In the genomic region with DNA sequence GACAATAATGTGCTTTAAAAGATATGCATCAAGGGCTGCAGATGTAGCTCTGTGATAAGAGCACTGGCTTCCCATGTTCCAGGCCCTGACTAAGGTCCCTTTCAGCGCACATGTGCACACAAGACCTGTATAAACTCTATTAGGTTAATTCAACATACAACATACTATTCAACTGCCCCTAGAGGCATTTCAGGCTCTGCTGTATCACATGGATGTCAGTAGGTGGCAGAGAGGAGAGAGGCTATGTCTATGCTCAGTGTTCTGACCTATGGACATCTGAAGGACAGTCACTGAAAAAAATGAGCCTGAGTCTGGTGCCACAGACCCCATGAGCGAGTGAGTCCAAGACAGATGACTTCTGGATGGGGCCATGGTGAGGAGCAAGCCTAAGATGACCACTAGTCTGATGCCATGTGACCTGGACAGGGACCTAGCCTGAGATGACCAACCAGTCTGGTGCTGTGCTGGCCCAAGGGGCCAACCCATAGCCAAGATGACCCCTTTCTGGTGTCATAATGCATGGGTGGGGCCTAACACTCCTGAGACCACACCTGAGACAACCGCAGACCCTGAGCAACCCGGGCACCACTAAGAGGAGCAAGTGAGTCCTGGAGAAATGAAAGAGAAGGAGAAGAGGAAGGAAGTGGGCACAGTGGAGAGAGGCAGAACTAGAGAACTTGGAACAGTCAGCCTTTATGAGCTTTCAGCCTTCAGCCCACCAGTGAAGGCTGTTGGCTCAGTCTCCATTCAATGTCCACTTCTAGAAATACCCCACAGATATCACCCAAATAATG, we compare ENCODE assay signal across 16 mouse cellular contexts. TPM values are rescaled to one million over a fixed set of nuclear protein-coding genes. Genes with fewer than 3 reads are reported as not detected.
DNase-seq lines count a peak whose midpoint lies in the region; ATAC-seq and TF ChIP-seq lines count a peak whose summit lies in the region.
"Had no signal": no experiment of that assay in that cellular context is flagged by ENCODE, and none has a peak within 500 bp of the region (broad histone marks: within the 10 kb centered on the region; RNA-seq: fewer than 3 reads in every experiment).

No protein-coding gene starts in this region.

- H3K27ac ChIP-seq in intestine, embryonic 15.5 days: no peak overlapping the region
- H3K27ac ChIP-seq in intestine, embryonic 16.5 days (ENCODE audit: low read length): no peak overlapping the region
- H3K27ac ChIP-seq in liver, embryonic 12.5 days: no peak overlapping the region
- no peak overlapping the region for H3K27ac ChIP-seq in forebrain, postnatal 0 days (ENCODE audit: low read depth, low read length)
- H3K27ac ChIP-seq: hindbrain, embryonic 12.5 days; kidney, embryonic 15.5 days; limb, embryonic 12.5 days; macrophage had no signal

- H3K36me3 ChIP-seq in intestine, embryonic 15.5 days: no peaks in the 10 kb centered on the region
- H3K36me3 ChIP-seq in intestine, embryonic 16.5 days (ENCODE audit: control insufficient read depth, insufficient read depth, low read length): no peaks in the 10 kb centered on the region
- no peaks in the 10 kb centered on the region for H3K36me3 ChIP-seq in liver, embryonic 12.5 days
- H3K36me3 ChIP-seq in forebrain, postnatal 0 days (ENCODE audit: insufficient read depth): no peaks in the 10 kb centered on the region
- H3K36me3 ChIP-seq: hindbrain, embryonic 12.5 days; kidney, embryonic 15.5 days; limb, embryonic 12.5 days had no signal

- H3K27me3 ChIP-seq in intestine, embryonic 15.5 days (replicated peaks): no peaks in the 10 kb centered on the region
- no peaks in the 10 kb centered on the region for H3K27me3 ChIP-seq in intestine, embryonic 16.5 days (replicated peaks; ENCODE audit: control insufficient read depth, insufficient read depth, low read length)
- no peaks in the 10 kb centered on the region for H3K27me3 ChIP-seq in liver, embryonic 12.5 days (replicated peaks)
- no peaks in the 10 kb centered on the region for H3K27me3 ChIP-seq in forebrain, postnatal 0 days (ENCODE audit: insufficient read depth, low read length)
- H3K27me3 ChIP-seq: hindbrain, embryonic 12.5 days; kidney, embryonic 15.5 days; limb, embryonic 12.5 days had no signal

- H3K4me3 ChIP-seq in intestine, embryonic 15.5 days (replicated peaks): no peak overlapping the region
- H3K4me3 ChIP-seq in intestine, embryonic 16.5 days (ENCODE audit: low read length): no peak overlapping the region
- no peak overlapping the region for H3K4me3 ChIP-seq in liver, embryonic 12.5 days
- no peak overlapping the region for H3K4me3 ChIP-seq in forebrain, postnatal 0 days (ENCODE audit: low read depth, low read length)
- H3K4me3 ChIP-seq: hindbrain, embryonic 12.5 days; kidney, embryonic 15.5 days; limb, embryonic 12.5 days had no signal

- no peak overlapping the region for H3K9ac ChIP-seq in intestine, embryonic 15.5 days
- H3K9ac ChIP-seq in intestine, embryonic 16.5 days (ENCODE audit: low read depth, low read length): no peak overlapping the region
- no peak overlapping the region for H3K9ac ChIP-seq in liver, embryonic 12.5 days
- no peak overlapping the region for H3K9ac ChIP-seq in forebrain, postnatal 0 days
- H3K9ac ChIP-seq: hindbrain, embryonic 12.5 days; kidney, embryonic 15.5 days; limb, embryonic 12.5 days had no signal

- no peaks in the 10 kb centered on the region for H3K4me1 ChIP-seq in intestine, embryonic 15.5 days (replicated peaks)
- H3K4me1 ChIP-seq in intestine, embryonic 16.5 days (ENCODE audit: control insufficient read depth, insufficient read depth, low read length): no peaks in the 10 kb centered on the region
- peaks cover 18% of the 10 kb centered on the region for H3K4me1 ChIP-seq in liver, embryonic 12.5 days
- no peaks in the 10 kb centered on the region for H3K4me1 ChIP-seq in forebrain, postnatal 0 days (ENCODE audit: insufficient read depth)
- H3K4me1 ChIP-seq: hindbrain, embryonic 12.5 days; kidney, embryonic 15.5 days; limb, embryonic 12.5 days had no signal

- DNase-seq in thymus, postnatal 14 days: peak; percentile 9
- no peak for DNase-seq in thymus, postnatal 4 days
- peak; percentile 4 for DNase-seq in naive thymus-derived CD4-positive, alpha-beta T cell, adult 2 months (ENCODE audit: low read depth)
- DNase-seq in forebrain, postnatal 0 days: no peak
- no peak for DNase-seq in yolk sac, embryonic 10.5 days (ENCODE audit: low spot score)
- DNase-seq: adrenal gland, adult 2 months; right cerebral cortex, postnatal 25 days had no signal

- no peaks in the 10 kb centered on the region for H3K9me3 ChIP-seq in intestine, embryonic 15.5 days
- H3K9me3 ChIP-seq in intestine, embryonic 16.5 days (ENCODE audit: control insufficient read depth, low read length): no peaks in the 10 kb centered on the region
- H3K9me3 ChIP-seq in liver, embryonic 12.5 days (replicated peaks): no peaks in the 10 kb centered on the region
- no peaks in the 10 kb centered on the region for H3K9me3 ChIP-seq in forebrain, postnatal 0 days (ENCODE audit: low read length)
- H3K9me3 ChIP-seq: hindbrain, embryonic 12.5 days; kidney, embryonic 15.5 days; limb, embryonic 12.5 days had no signal

- 90% methylated on average over 4 of the region's 4 CpGs for WGBS in intestine, embryonic 15.5 days
- WGBS in intestine, embryonic 16.5 days: 86% methylated on average over 4 of the region's 4 CpGs
- WGBS in liver, embryonic 12.5 days (ENCODE audit: insufficient replicate concordance): 61% methylated on average over 4 of the region's 4 CpGs
- 90% methylated on average over 4 of the region's 4 CpGs for WGBS in forebrain, postnatal 0 days

- H3K4me2 ChIP-seq in intestine, embryonic 15.5 days (replicated peaks): no peak overlapping the region
- H3K4me2 ChIP-seq in intestine, embryonic 16.5 days (ENCODE audit: low read depth, low read length): no peak overlapping the region
- no peak overlapping the region for H3K4me2 ChIP-seq in liver, embryonic 12.5 days
- H3K4me2 ChIP-seq in forebrain, postnatal 0 days (ENCODE audit: low read depth): no peak overlapping the region
- H3K4me2 ChIP-seq: hindbrain, embryonic 12.5 days; kidney, embryonic 15.5 days; limb, embryonic 12.5 days had no signal

- no peak for TF ChIP-seq CTCF in forebrain, postnatal 0 days (IDR thresholded peaks at IDR 0.05; ENCODE audit: low read depth)

- ATAC-seq in intestine, embryonic 15.5 days: 0 out of 2 replicates have a peak, but pooled peaks have one; percentile 12
- no peak for ATAC-seq in intestine, embryonic 16.5 days
- peak; percentile 38 for ATAC-seq in liver, embryonic 12.5 days
- no peak for ATAC-seq in forebrain, postnatal 0 days

RNA-seq across cellular contexts. Expression of a gene that starts 20.8 kb away (rescaled TPM):
- polyA plus RNA-seq in intestine, embryonic 15.5 days (2015; fragmentation: Nextera tagmentation; extraction: Ambion mirVana): 0.09 TPM in 1 of 2 replicates, not detected in the other
- polyA plus RNA-seq in intestine, embryonic 16.5 days (2015; fragmentation: Nextera tagmentation; extraction: Ambion mirVana): 0.05 TPM in 1 of 2 replicates, not detected in the other
- polyA plus RNA-seq in liver, embryonic 12.5 days (2016; fragmentation: Nextera tagmentation; extraction: Ambion mirVana): 5.3 and 6.4 TPM in 2 replicates
- not detected in 2 replicates for total RNA-seq in forebrain, postnatal 0 days (2014; rRNA removed)
- polyA plus RNA-seq in forebrain, postnatal 0 days (2015; fragmentation: Nextera tagmentation; extraction: Ambion mirVana): not detected in 2 replicates
- total RNA-seq: adrenal gland, adult 2 months; layer of hippocampus, postnatal 10 days had no signal
- polyA plus RNA-seq: adrenal gland, adult 2 months; cortical plate, adult 2 months; macrophage had no signal

RNA-seq across cellular contexts. Expression of a gene that starts 41.1 kb away (rescaled TPM):
- polyA plus RNA-seq in intestine, embryonic 15.5 days (2015; fragmentation: Nextera tagmentation; extraction: Ambion mirVana): 0.04 and 0.08 TPM in 2 replicates
- polyA plus RNA-seq in intestine, embryonic 16.5 days (2015; fragmentation: Nextera tagmentation; extraction: Ambion mirVana): 0.06 and 0.07 TPM in 2 replicates
- 0.10 and 0.11 TPM in 2 replicates for polyA plus RNA-seq in liver, embryonic 12.5 days (2016; fragmentation: Nextera tagmentation; extraction: Ambion mirVana)
- total RNA-seq in forebrain, postnatal 0 days (2014; rRNA removed): 0.31 and 0.95 TPM in 2 replicates
- 0.05 and 0.13 TPM in 2 replicates for polyA plus RNA-seq in forebrain, postnatal 0 days (2015; fragmentation: Nextera tagmentation; extraction: Ambion mirVana)
- polyA plus RNA-seq: adrenal gland, adult 2 months; macrophage had no signal

RNA-seq across cellular contexts. Expression of a gene that starts 48.0 kb away (rescaled TPM):
- polyA plus RNA-seq in intestine, embryonic 15.5 days (2015; fragmentation: Nextera tagmentation; extraction: Ambion mirVana): 55.8 and 58.0 TPM in 2 replicates
- polyA plus RNA-seq in intestine, embryonic 16.5 days (2015; fragmentation: Nextera tagmentation; extraction: Ambion mirVana): 49.4 and 54.2 TPM in 2 replicates
- polyA plus RNA-seq in liver, embryonic 12.5 days (2016; fragmentation: Nextera tagmentation; extraction: Ambion mirVana): 60.8 and 62.2 TPM in 2 replicates
- 69.9 and 71.2 TPM in 2 replicates for total RNA-seq in forebrain, postnatal 0 days (2014; rRNA removed)
- 56.9 and 58.3 TPM in 2 replicates for polyA plus RNA-seq in forebrain, postnatal 0 days (2015; fragmentation: Nextera tagmentation; extraction: Ambion mirVana)

Comparison
In these comparisons a context has a peak if more than half of its experiments do, and no peak if none do; other contexts are left out.
1. ATAC-seq: peak in intestine, embryonic 15.5 days (single experiment) and liver, embryonic 12.5 days (single experiment); none in intestine, embryonic 16.5 days (single experiment) and forebrain, postnatal 0 days (single experiment).
2. DNase-seq: peak in thymus, postnatal 14 days (single experiment) and naive thymus-derived CD4-positive, alpha-beta T cell, adult 2 months (single experiment); none in thymus, postnatal 4 days (single experiment), forebrain, postnatal 0 days (single experiment) and yolk sac, embryonic 10.5 days (single experiment).